Mouse (Mus musculus) olfactory bulb, adult 2 months (tissue): ENCODE results near the gene Fcmr.

Experiments
- CTCF ChIP-seq: fragments of 200-500 bp; IDR thresholded peaks from 2 replicates; pipeline ENCODE4 v1.5.1; 2012; ENCODE audit warnings: low read depth, mild to moderate bottlenecking, low read length, moderate library complexity; ENCODE audit not compliant: insufficient read depth
- POLR2A ChIP-seq: fragments of 200-500 bp; IDR thresholded peaks from 2 replicates; pipeline ENCODE4 v1.6.1; 2012; ENCODE audit warnings: mild to moderate bottlenecking, low read depth, low read length, moderate library complexity; ENCODE audit not compliant: insufficient read depth

GRCm38 (mm10) chr1:130918323-130918980, 53.0 kb downstream of the Fcmr start:
- TF ChIP-seq CTCF (no peak), POLR2A (no peak)
